Mouse (Mus musculus) yolk sac, embryonic 10.5 days (tissue): ENCODE data around the gene Hmbs.
A peak's percentile ranks its signal among the peaks of the same experiment; 100 is the strongest.
"Not testable (repeated sequence)": the region's sequence is repeated elsewhere in the genome, so short reads cannot be mapped to it uniquely, and the experiment has no call there.

Source experiments
- DNase-seq: peaks from one replicate; pipeline ENCODE4 v3.0.0-alpha.2; 2017; ENCODE audit warnings: low spot score

Gene Hmbs

DNA sequence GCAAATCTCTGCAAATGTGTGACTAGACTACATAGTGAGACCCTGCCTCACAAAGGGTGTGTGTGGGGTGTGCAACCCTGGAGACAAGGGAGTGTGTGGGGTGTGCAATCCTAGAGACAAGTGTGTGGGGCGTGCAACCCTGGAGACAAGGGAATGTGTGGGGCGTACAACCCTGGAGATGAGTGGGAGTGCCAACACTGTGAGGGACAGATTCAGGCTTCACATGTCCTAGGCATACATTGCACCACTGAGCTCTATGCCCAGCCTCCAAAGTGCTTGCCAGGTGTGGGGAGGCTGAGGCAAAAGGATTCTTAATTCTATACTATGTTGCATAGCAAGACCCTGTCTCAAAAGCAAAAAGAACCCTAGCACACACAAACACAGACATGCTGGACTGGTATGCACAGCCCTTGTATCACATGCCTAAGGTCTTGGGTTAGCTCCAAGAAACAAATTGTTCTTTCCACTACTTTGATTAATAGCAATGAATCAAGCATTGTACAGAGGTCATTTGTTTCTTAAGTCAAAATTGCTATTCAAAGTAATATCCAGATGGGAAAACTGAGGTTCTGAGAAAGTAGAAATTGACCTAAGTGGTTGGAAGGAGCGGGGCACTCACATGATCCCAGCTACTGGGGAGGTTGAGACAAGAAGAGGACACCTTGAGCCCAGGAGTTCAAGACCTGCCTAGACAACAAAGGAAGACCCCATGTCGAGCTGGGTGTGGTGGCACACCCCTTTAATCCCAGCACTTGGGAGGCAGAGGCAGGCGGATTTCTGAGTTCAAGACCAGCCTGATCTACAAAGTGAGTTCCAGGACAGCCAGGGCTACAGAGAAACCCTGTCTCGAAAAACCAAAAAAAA lies 1.8 kb upstream of the Hmbs start:
- DNase-seq = no peak

DNA sequence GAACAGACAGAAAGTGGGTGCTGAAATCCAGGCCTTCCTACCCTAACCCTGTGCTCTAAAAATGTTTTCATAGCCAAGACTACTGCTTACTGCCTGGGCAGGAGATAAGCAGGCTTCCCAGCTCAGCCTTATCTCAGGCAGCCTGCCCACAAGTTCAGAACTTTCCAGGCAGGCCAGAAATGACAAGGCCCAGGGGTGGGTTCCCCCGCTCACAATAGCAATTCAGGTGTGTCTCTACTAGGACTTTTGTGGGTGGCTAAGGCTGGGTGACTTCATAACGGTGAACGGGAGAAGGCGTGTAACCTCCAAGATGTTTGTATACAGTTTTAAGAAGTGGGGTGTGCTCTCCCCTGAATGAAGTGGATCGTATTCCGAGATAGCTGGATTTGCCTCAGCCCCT lies 738 bp downstream of the Hmbs start:
- DNase-seq = no peak

DNA sequence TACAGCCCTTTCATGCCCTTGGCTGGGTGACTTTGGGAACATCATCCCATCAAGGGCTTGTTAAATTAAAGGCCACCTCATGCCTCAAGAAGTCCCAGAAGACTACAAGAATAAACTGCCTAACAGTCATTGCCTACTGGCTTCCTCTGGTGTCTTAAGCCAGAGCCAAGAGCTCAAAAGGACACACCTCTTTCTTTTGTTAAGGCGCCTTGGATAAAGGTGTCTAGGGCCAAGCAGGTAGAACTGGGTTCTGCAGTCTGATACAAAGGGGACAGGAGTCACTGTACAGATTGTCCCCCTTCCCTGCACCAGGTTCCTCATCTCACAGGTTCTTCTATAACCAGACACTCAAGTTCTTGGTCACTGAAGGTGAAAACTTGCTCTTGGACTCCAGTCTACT lies 1.4 kb downstream of the Hmbs start:
- DNase-seq = no peak

DNA sequence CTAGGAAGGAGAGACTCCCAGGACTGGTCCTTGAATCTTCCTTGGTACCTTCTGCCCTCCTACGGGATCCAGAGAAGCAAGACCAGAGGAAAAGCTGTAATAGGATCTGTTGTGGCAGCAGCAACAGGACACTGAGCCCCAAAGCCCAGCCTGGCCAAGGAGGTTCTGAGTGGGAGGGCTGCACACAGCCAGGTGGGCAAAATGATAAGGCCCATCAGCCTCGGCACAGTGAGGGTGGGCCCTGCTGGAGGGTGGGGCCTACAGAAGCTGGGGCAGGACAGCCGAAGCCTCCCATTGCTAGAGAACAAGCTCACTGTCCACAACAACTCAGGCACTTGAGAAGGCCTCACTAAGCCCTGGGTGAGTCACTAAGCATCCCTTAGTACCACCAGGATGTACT lies 1.9 kb downstream of the Hmbs start:
- peak; percentile 41 for DNase-seq

DNA sequence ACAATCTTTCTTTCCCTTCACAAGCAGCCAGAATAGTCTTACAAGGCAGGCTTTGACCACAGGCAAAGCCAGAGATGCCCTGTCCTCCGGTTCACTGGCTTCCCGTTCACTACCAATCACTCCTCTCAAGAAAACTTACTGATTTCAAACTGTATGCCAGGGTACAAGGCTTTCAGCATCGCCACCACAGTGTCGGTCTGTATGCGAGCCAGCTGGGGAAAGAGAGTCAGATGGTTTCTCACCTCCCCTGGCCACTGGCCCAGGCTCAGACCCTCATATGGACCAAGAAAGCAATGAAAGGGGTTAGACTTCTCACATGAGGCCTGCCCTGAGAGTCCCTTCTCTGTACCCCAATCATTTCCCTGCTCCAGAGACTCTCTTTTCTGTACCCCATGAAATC lies 2.5 kb downstream of the Hmbs start:
- DNase-seq = no peak

DNA sequence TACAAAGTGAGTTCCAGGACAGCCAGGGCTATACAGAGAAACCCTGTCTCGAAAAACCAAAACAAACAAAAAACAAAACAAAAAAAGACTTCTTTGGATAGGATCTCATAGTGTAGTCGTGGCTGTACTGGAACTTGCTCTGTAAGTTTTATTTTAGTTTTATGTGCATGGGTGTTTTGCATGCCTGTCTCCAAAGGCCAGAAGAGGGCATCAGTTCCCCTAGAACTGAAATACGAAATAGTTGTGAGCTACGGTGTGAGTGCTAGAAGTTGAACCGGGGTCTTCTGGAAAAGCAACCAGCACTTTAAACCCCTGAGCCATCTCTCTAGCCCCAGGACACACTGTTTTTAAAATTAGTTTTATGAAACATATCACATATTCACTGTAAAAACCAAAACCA lies 5.5 kb downstream of the Hmbs start:
- no peak for DNase-seq

DNA sequence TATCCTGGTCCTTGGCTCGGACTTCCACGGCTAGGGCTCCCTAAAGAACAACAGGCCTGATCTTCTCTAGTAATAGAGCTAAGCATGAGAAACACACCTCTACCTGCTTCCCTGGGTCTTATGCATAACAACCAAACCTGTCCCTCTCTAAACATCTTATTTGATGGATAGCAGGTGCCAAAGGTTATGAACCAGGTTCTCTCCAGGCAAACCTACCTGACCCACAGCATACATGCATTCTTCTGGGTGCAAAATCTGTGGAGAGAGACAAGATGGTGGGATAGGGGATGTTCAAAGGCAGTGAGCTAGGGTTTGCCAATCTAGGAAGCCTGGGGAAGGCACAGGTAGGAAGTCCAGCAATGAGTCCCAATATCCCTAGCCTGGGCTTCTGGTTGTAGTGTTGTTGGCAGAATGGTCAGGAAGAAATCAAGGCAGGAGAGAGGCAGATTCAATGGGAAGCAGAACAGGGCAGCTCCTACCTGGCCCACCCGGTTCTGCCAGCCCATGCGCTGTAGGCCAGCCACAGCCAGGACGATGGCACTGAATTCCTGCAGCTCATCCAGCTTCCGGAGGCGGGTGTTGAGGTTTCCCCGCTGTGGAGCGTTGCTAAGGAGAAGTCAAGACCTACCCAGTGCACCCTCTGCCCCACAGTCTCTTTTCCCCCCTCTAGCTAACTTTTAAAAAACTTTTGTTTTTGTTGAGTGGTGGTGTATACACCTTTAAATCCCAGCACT lies 6.4 kb downstream of the Hmbs start:
- no peak for DNase-seq

DNA sequence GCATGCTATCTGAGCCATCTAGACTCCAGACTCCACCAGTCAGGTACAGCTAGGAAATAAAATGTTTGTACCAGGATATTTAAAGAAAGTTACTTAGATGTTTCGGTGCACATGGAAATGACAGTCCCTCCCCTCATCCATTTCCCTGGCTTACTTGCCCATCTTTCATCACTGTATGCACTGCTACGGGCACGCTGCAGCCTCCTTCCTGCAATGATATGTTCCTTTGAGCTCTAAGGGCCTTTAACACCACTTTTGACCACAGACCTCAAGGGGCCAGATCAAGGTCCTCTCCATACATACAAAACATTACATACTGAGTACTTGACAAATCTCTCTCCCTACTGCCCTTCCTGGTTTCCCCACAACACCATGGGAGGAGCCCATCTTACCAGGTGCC lies 7.1 kb downstream of the Hmbs start:
- DNase-seq = peak; percentile 18

DNA sequence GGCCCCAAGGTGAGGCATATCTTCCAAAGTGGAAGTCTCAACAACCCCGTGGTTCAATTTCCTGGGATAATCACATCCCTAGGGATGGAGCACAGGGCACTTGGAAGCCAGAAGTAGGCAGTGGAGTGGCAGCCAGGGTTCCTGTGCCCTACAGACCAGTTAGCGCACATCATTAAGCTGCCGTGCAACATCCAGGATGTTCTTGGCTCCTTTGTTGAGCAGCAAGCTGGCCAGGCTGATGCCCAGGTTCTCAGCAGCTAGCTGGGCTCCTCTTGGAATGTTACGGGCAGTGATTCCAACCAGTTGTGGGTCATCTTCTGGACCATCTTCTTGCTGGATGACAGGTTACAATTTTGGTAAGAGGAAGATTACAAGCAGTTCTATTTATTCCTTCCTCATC lies 7.5 kb downstream of the Hmbs start:
- not testable (repeated sequence) for DNase-seq

DNA sequence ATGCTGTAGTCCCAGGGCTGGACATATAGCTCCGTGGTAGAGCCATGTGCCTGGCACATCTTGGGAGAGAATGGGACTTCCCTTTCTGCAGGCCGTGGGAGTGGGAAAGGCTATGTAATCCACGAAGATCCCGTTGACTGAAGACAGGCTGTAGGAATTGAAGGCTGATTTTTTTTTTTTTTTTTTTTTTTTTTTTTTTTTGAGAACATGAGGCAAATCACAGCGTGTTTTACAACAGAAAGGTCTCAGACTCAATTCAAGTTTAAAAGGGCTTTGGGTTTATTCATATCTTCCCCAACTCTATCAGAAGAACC lies 8.0 kb downstream of the Hmbs start:
- no peak for DNase-seq

DNA sequence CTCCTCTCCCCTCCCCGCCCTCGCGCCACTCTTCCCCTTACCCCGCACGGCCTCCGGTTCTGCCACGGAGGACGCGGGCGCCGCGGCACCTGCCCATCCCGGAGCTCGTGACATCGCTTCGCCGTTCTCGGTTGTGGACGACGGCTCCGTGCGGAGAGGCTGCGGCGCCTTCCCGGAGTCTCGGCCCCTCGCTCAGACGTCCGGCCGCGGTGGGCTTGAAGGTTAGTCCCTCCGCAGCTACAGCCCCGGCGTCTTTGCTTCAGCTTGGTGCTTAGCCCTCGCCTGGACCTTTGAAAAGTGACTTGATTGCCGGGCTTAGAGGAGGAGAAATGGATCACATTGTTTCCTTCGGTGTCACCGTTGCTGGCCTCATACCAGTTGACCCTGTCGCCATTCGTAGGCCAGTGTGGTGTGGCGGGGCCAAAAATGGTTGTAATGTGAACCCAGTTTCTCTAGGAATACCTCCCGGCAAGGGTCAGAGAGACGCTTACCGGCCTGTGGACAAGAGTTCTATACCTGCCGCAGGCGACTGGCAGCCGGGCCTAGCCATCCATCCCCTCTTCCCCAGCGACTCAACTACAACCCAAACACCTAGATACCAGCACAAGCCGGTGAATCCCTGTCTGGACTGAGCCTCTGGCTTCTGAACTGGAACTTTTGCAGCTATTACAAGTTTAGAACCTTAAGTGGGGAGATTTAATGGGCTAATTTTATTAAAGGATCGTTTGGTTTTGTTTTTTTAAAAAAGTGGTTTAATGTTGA lies 8.5 kb downstream of the Hmbs start:
- peak; percentile 50 for DNase-seq

DNA sequence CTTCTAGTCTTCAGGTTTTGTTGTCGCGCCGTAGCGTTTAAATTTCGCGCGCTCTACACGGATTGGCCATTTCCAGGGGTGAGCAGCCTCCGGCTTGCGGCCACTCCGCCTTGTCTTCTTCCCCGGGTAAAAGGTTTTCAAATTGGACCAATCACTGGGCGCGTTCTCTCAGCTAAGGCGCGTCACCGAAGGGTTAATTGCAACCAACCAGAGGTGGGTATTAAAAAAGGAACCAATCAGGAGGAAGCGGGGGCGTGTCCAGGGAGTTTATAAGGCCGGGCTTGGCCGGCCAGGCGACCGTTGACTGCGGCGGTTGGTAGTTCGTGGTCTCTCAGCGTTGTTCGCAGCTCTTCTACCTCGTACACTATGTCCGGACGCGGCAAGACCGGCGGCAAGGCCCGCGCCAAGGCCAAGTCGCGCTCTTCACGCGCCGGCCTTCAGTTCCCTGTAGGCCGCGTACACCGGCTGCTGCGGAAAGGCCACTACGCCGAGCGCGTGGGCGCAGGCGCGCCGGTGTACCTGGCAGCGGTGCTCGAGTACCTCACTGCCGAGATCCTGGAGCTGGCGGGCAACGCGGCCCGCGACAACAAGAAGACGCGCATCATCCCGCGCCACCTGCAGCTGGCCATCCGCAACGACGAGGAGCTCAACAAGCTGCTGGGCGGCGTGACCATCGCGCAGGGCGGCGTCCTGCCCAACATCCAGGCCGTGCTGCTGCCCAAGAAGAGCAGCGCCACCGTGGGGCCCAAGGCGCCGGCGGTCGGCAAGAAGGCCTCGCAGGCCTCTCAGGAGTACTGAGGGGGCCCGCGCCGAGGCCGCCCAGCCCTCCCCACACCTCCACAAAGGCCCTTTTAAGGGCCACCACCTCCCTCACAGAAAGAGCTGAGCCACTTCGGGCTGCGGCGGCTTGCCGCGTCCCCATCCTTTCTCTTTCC lies 9.4 kb downstream of the Hmbs start, which contains the start of gene H2afx:
Gene H2afx (plus strand): TSS at position 299 of the 935 bp plus-strand sequence.
- DNase-seq = peak; percentile 100

DNA sequence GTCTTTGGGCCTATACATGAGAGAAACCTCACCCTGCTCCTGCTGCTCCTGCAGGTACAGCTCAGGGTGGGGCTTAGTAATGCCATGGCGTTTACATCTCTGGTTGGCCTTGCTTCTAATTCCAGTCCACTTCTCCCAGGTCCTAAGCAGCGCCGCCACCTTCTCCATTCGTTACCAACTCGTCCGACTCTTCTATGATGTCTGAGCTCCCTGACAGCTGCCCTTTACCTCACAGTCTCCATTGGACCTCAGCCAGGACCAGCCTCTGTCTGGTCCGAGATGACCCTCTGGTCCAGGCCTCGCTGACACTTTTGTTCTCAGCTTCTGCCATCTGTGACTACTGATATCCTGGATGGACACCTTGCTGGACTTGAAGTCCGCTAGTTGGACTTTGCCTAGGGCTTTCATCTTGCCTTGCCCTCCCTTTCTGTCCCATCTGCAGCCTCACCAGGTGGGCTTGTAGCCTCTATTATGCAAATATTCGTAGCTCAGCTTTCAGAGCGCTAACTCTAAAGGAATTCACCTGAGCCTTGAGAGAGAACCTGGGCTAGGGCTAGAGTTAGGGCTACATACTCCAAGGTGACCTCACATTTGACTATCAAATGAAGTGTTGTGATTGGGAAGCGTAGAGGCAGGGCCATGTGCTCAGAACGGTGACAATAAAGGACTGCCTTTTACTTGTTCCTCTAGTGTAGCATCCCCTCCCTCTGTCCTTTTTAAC lies 10.9 kb downstream of the Hmbs start:
- no peak for DNase-seq

DNA sequence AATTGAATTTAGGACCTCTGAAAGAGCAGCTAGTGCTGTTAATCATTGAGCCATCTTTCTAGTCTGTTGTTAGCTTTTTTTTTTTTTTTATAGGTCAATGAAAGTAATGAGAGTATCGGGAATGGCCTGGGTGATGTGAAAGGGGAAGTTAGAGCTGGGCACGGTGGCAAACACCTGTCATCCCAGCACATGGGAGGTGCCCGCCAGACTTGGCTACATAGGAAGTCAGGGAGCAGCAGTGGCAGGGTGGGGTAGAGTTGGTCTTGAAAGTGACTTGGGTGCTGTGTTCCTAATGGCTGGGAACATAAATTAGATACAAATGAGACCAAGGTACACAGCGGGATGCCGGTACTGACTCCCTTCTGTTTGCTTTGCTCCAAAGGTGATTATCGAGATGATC lies 13.3 kb downstream of the Hmbs start:
- DNase-seq = no peak

DNA sequence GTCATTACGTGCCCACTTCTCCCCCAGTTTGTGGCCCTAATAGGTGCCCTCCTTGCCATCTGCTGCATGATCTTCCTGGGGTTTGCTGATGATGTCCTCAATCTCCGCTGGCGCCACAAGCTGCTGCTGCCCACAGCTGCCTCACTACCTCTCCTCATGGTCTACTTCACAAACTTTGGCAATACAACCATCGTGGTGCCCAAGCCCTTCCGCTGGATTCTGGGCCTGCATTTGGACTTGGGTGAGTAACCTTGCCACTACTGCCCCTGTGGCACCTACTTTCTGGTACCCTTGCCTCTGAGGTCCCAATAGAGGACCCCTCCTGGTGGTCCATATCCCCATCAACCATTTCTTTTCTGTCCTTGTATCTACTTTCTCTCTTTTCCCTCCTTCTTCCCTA lies 16.1 kb downstream of the Hmbs start:
- no peak for DNase-seq

DNA sequence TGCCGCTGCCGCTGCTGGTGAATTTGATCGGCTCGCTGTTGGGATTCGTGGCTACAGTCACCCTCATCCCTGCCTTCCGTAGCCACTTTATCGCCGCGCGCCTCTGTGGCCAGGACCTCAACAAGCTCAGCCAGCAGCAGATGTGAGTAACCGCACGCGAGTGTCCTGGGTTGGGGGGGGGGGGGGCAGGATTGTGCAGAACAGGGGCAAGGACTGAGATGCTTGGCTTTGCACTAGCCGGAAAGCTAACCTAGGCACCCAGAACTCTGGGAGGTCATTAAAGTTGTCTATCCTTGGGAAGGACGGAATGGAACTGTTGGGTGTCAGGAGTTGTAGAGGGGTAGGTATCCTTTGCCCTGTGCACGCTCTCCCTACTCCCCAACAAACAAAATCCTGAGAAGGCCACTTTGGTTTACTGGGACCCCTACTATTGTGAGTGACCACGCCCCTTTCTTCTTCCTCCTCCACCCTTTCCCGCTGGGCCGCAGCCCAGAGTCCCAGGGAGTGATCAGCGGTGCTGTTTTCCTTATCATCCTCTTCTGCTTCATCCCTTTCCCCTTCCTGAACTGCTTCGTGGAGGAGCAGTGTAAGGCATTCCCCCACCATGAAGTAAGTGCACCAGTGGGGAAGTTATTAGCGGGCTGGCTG lies 16.8 kb downstream of the Hmbs start:
- no peak for DNase-seq

DNA sequence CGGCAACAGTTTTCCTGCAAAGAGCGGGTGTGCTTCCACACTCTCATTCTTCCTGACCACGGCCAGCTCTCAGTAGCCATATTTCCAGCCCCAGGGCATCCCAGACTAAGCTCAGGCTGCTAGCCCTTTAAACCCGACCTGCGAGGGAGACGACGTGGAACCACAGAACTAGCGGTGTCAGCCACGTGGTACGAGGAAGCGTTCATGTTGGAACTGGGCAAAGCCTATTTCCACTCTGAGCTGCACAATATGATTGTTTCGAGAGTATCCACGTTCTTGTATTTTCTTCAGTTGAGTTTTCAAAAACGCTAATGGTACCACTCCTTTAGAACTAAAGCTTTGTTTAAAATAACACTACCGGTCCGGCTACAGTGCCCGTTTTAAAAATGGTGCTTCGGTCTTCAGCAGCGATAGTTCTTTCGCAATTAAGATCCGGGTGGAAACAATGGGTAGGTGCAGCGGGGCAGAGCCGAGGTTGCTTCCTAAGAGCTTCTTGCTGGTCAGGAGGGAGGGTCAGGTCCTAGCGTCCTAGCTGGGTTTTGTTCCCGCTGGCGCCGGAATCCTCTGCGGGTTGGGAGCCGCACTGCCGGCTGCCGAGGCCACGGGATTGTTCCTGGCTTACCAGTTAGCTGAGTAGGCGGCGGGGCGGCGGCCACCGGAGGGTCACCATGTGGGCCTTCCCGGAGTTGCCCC lies 17.5 kb downstream of the Hmbs start:
- DNase-seq = peak; percentile 90

DNA sequence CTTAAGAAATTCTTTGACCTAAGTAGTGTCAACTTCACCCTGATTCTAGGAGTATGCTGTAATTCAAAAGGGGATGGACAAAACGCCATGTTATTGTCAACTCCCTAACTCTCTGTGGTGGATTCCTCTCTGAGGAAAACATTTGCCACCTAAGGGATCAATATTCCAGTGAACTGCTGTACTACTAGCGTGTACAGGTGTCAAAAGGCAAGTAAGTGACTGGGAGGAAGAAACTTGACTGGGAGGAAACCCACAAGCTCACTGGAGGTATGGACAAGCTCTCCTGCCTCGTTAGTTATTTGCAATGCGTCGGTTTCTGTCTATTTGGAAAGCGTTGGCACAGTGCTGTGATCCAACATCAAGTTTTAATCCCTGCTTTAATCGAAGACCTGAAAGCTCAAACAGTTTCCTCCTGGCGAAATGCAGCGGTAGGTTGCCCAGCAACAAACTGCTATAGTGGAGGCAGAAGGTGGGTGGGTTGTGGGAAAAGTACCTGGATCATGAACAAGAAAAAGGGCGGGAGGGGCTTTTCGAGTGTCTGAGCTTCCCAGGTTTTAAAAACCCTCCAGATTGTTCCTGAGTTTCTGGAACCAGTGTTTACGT lies 18.2 kb downstream of the Hmbs start, which contains the start of gene Dpagt1:
Gene Dpagt1 (plus strand): TSS at position 252 of the 603 bp plus-strand sequence.
- no peak for DNase-seq

DNA sequence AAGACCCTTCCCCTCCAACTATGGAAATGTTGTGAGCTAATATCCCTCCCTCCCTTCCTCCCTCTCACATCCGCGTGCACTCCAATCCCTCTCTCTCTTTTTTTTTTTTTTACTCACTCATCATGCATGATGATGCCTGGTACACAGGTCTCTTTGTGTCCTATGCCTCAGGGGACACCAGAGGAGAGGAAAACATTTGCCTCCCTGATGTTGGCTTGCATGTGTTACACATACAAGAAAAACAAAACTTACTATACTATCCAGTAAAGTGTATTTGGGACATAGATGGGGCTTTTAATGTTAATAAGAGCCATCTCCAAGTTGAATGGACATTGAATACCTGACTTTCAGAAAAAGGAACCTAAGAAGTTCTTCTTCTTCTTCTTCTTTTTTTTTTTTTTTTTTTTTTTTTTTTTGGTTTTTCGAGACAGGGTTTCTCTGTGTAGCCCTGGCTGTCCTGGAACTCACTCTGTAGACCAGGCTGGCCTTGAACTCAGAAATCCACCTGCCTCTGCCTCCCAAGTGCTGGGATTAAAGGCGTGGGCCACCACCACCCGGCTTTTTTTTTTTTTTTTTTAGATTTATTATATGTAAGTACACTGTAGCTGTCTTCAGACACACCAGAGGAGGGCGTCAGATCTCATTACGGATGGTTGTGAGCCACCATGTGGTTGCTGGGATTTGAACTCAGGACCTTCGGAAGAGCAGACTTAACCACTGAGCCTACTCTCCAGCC lies 18.8 kb downstream of the Hmbs start:
- not testable (repeated sequence) for DNase-seq
